Mouse (Mus musculus): Measurements from ENCODE around the gene Ocln.

- TF ChIP-seq ZC3H11A (IDR thresholded peaks at IDR 0.05; ENCODE audit: borderline replicate concordance, low read depth, low read length), result no peak
- no peak for TF ChIP-seq CHD2 (IDR thresholded peaks at IDR 0.05; ENCODE audit: low read depth, low read length)
- no peak for TF ChIP-seq MAFK (IDR thresholded peaks at IDR 0.05; ENCODE audit: insufficient read depth, low read depth, low read length)
- TF ChIP-seq ZNF384 (IDR thresholded peaks at IDR 0.05; ENCODE audit: low read depth, low read length), result no peak
Observed at GRCm38 (mm10) chr13:100483610-100484009, 68.9 kb downstream of the Ocln start.

All from ES-E14 (cell line).